Mouse (Mus musculus) CH12.LX (cell line): ENCODE data around the gene Pmvk.

Experiments
- CHD1 ChIP-seq: IDR thresholded peaks from 2 replicates; pipeline ENCODE4 v1.6.1; 2012; ENCODE audit warnings: low read depth, low read length, improper control_type of control experiment, inconsistent platforms
- CTCF ChIP-seq, 2 experiments: IDR thresholded peaks in 1 of 2; conservative IDR thresholded peaks in 1 of 2; 2 replicates each; pipeline ENCODE4 v1.5.1; 2011 to 2012; ENCODE audit warnings: low read depth in 2 of 2, low read length in 2 of 2, improper control_type of control experiment in 1 of 2, inconsistent platforms in 1 of 2, mild to moderate bottlenecking in 1 of 2, moderate library complexity in 1 of 2
- HCFC1 ChIP-seq: IDR thresholded peaks from 2 replicates; pipeline ENCODE4 v1.6.1; 2012; ENCODE audit warnings: low read depth, mild to moderate bottlenecking, inconsistent platforms, low read length, improper control_type of control experiment
- MAFK ChIP-seq: IDR thresholded peaks from 2 replicates; pipeline ENCODE4 v1.6.1; 2011; ENCODE audit warnings: low read length, improper control_type of control experiment; ENCODE audit not compliant: insufficient replicate concordance
- MAX ChIP-seq: IDR thresholded peaks from 2 replicates; pipeline ENCODE4 v1.6.1; 2011; ENCODE audit warnings: low read length, improper control_type of control experiment
- MXI1 ChIP-seq: IDR thresholded peaks from 2 replicates; pipeline ENCODE4 v1.6.1; 2011; ENCODE audit warnings: mild to moderate bottlenecking, low read depth, low read length, improper control_type of control experiment
- POLR2A ChIP-seq: IDR thresholded peaks from 2 replicates; pipeline ENCODE4 v1.6.1; 2011; ENCODE audit warnings: low read depth, mild to moderate bottlenecking, improper control_type of control experiment, low read length
- RAD21 ChIP-seq: IDR thresholded peaks from 2 replicates; pipeline ENCODE4 v1.6.1; 2011; ENCODE audit warnings: low read depth, mild to moderate bottlenecking, low read length, improper control_type of control experiment, moderate library complexity
- SMC3 ChIP-seq: IDR thresholded peaks from 2 replicates; pipeline ENCODE4 v1.6.1; 2011; ENCODE audit warnings: low read depth, low read length, improper control_type of control experiment
- ZNF384 ChIP-seq: IDR thresholded peaks from 2 replicates; pipeline ENCODE4 v1.6.1; 2012; ENCODE audit warnings: low read depth, low read length, improper control_type of control experiment, inconsistent platforms

GRCm38 (mm10) chr3:89486111-89486510 is 31.8 kb downstream of the Pmvk start:
- TF ChIP-seq POLR2A (no peak), MAX (no peak), HCFC1 (no peak), RAD21 (no peak), ZNF384 (no peak), CTCF (conservative IDR thresholded peaks at IDR 0.05 in 1 of 2, IDR thresholded peaks at IDR 0.05 in 1 of 2; ENCODE audit: low read depth in 2 of 2, low read length in 2 of 2) (no peak), SMC3 (no peak), MXI1 (no peak), CHD1 (no peak), MAFK (no peak)
